In the genomic region with DNA sequence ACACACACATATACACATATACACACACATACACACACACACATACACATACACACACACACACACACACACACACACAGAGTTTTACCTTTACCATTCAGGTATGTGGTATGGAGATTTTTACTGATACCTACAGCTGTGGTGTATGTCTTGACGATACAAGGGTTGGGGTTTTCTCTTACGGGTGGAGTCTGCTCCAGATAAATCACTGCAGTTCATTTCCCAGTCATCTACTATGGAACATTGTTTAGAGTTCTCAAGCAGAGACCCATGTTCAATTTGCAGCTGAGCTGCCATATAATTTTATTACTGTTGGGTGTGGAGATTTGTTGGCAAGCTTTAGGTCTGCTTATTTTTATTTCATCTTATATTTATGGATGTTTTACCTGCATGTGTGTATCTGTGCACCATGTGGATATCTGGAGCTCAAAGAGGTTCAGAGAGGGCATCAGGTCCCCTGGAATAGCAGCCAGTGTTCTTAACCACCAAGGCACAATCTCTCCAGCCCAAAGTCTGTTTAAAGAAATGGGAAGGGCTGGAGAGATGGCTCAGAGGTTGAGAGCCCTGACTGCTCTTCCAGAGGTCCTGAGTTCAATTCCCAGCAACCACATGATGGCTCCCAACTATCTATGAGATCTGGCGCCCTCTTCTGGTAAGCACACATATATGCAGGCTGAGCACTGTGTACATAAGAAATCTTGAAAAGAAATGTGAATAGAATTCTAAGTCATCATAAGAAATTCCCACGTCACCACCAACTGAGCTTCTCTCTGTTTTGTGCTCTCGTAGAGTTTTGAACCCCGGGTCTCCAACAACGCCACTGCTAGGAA, we compare ENCODE assay signal across 17 mouse cellular contexts. TPM values are rescaled to one million over a fixed set of nuclear protein-coding genes. Genes with fewer than 3 reads are reported as not detected.
DNase-seq lines count a peak whose midpoint lies in the region; ATAC-seq and TF ChIP-seq lines count a peak whose summit lies in the region.
"Had no signal": no experiment of that assay in that cellular context is flagged by ENCODE, and none has a peak within 500 bp of the region (broad histone marks: within the 10 kb centered on the region; RNA-seq: fewer than 3 reads in every experiment).

No protein-coding gene starts in this region.

- ATAC-seq in intestine, embryonic 15.5 days: peak; percentile 74
- ATAC-seq in hindbrain, embryonic 13.5 days (ENCODE audit: low FRiP score): no peak
- no peak for ATAC-seq in heart, embryonic 12.5 days (ENCODE audit: insufficient number of reproducible peaks, low FRiP score)
- ATAC-seq: forebrain, embryonic 13.5 days had no signal

- no peak overlapping the region for H3K27ac ChIP-seq in layer of hippocampus, adult 2 months
- no peak overlapping the region for H3K27ac ChIP-seq in intestine, embryonic 15.5 days
- H3K27ac ChIP-seq in hindbrain, embryonic 13.5 days: no peak overlapping the region
- H3K27ac ChIP-seq in heart, embryonic 12.5 days (ENCODE audit: poor library complexity, severe bottlenecking): no peak overlapping the region
- H3K27ac ChIP-seq: embryonic facial prominence, embryonic 15.5 days; forebrain, embryonic 13.5 days; stomach, embryonic 15.5 days had no signal

- no peaks in the 10 kb centered on the region for H3K4me1 ChIP-seq in intestine, embryonic 15.5 days (replicated peaks)
- H3K4me1 ChIP-seq in hindbrain, embryonic 13.5 days (replicated peaks): no peaks in the 10 kb centered on the region
- H3K4me1 ChIP-seq in heart, embryonic 12.5 days (replicated peaks): no peaks in the 10 kb centered on the region
- H3K4me1 ChIP-seq: embryonic facial prominence, embryonic 15.5 days; forebrain, embryonic 13.5 days; stomach, embryonic 15.5 days had no signal

- H3K9me3 ChIP-seq in intestine, embryonic 15.5 days: no peaks in the 10 kb centered on the region
- H3K9me3 ChIP-seq in hindbrain, embryonic 13.5 days: no peaks in the 10 kb centered on the region
- H3K9me3 ChIP-seq in heart, embryonic 12.5 days (replicated peaks): no peaks in the 10 kb centered on the region
- H3K9me3 ChIP-seq: embryonic facial prominence, embryonic 15.5 days; forebrain, embryonic 13.5 days; stomach, embryonic 15.5 days had no signal

- H3K36me3 ChIP-seq in intestine, embryonic 15.5 days: no peaks in the 10 kb centered on the region
- H3K36me3 ChIP-seq in hindbrain, embryonic 13.5 days: no peaks in the 10 kb centered on the region
- no peaks in the 10 kb centered on the region for H3K36me3 ChIP-seq in heart, embryonic 12.5 days
- H3K36me3 ChIP-seq: embryonic facial prominence, embryonic 15.5 days; stomach, embryonic 15.5 days had no signal

- H3K4me2 ChIP-seq in intestine, embryonic 15.5 days (replicated peaks): no peak overlapping the region
- no peak overlapping the region for H3K4me2 ChIP-seq in hindbrain, embryonic 13.5 days
- H3K4me2 ChIP-seq in heart, embryonic 12.5 days: no peak overlapping the region
- H3K4me2 ChIP-seq: embryonic facial prominence, embryonic 15.5 days; forebrain, embryonic 13.5 days; stomach, embryonic 15.5 days had no signal

- peak; percentile 66 for TF ChIP-seq CTCF in layer of hippocampus, adult 2 months (conservative IDR thresholded peaks at IDR 0.05)

- WGBS in intestine, embryonic 15.5 days: 71% methylated on average over 7 of the region's 7 CpGs
- 77% methylated on average over 7 of the region's 7 CpGs for WGBS in hindbrain, embryonic 13.5 days
- WGBS in heart, embryonic 12.5 days: 69% methylated on average over 7 of the region's 7 CpGs

- H3K27me3 ChIP-seq in intestine, embryonic 15.5 days (replicated peaks): no peaks in the 10 kb centered on the region
- H3K27me3 ChIP-seq in hindbrain, embryonic 13.5 days: no peaks in the 10 kb centered on the region
- no peaks in the 10 kb centered on the region for H3K27me3 ChIP-seq in heart, embryonic 12.5 days (replicated peaks)
- H3K27me3 ChIP-seq: embryonic facial prominence, embryonic 15.5 days; forebrain, embryonic 13.5 days; stomach, embryonic 15.5 days had no signal

- no peak overlapping the region for H3K4me3 ChIP-seq in layer of hippocampus, adult 2 months
- H3K4me3 ChIP-seq in intestine, embryonic 15.5 days (replicated peaks): no peak overlapping the region
- no peak overlapping the region for H3K4me3 ChIP-seq in hindbrain, embryonic 13.5 days
- H3K4me3 ChIP-seq in heart, embryonic 12.5 days: no peak overlapping the region
- H3K4me3 ChIP-seq: embryonic facial prominence, embryonic 15.5 days; forebrain, embryonic 13.5 days; stomach, embryonic 15.5 days had no signal

- H3K9ac ChIP-seq in intestine, embryonic 15.5 days: no peak overlapping the region
- H3K9ac ChIP-seq in hindbrain, embryonic 13.5 days: no peak overlapping the region
- no peak overlapping the region for H3K9ac ChIP-seq in heart, embryonic 12.5 days
- H3K9ac ChIP-seq: embryonic facial prominence, embryonic 15.5 days; forebrain, embryonic 13.5 days; stomach, embryonic 15.5 days had no signal

- DNase-seq in layer of hippocampus, adult 2 months (ENCODE audit: low spot score in 2 of 2): no peak
- DNase-seq in layer of hippocampus, adult 8-10 months (ENCODE audit: low spot score in 2 of 2): no peak
- DNase-seq in A20 (ENCODE audit: low read depth, low spot score) (peak; percentile 41), ES-CJ7 (ENCODE audit: low read depth, low spot score) (peak; percentile 63)
- DNase-seq in adrenal gland, adult 2 months: no peak
- DNase-seq: adrenal gland, adult 8-10 months; gastrocnemius, postnatal 25 days; kidney, adult 11 months; left cerebral cortex, postnatal 4 days; lung, adult 2 months; right cerebral cortex, postnatal 25 days had no signal

RNA-seq across cellular contexts. Expression of gene Mtus2, which starts 28.2 kb away (rescaled TPM):
- 10 to 100 TPM; 32.5 to 36.0 TPM for total RNA-seq in layer of hippocampus, adult 2 months (2021)
- 10 to 100 TPM; 27.7 to 34.9 (median 33.8) TPM for total RNA-seq in layer of hippocampus, adult 8-10 months (2022)
- 21.9 and 26.0 TPM in 2 replicates for polyA plus RNA-seq in intestine, embryonic 15.5 days (2015; fragmentation: Nextera tagmentation; extraction: Ambion mirVana)
- 45.8 and 48.6 TPM in 2 replicates for polyA plus RNA-seq in hindbrain, embryonic 13.5 days (2015; fragmentation: Nextera tagmentation; extraction: Ambion mirVana)
- polyA plus RNA-seq in heart, embryonic 12.5 days (2016; fragmentation: Nextera tagmentation; extraction: Ambion mirVana): 103 and 104 TPM in 2 replicates
- 1 to 10 TPM; 2.7 to 3.6 TPM for total RNA-seq in adrenal gland, adult 2 months (2021)
- polyA plus RNA-seq in adrenal gland, adult 2 months (2012; rRNA removed): 5.9 and 7.7 TPM in 2 replicates

RNA-seq across cellular contexts. Expression of gene Slc46a3, which starts 34.3 kb away (rescaled TPM):
- 1 to 10 TPM; 7.7 to 8.0 TPM for total RNA-seq in layer of hippocampus, adult 2 months (2021)
- 10 to 100 TPM in 1 of 4 experiments, 1 to 10 TPM in 3; 7.9 to 11.4 (median 9.6) TPM for total RNA-seq in layer of hippocampus, adult 8-10 months (2022)
- polyA plus RNA-seq in intestine, embryonic 15.5 days (2015; fragmentation: Nextera tagmentation; extraction: Ambion mirVana): 7.6 and 11.7 TPM in 2 replicates
- polyA plus RNA-seq in hindbrain, embryonic 13.5 days (2015; fragmentation: Nextera tagmentation; extraction: Ambion mirVana): 4.2 and 4.5 TPM in 2 replicates
- polyA plus RNA-seq in heart, embryonic 12.5 days (2016; fragmentation: Nextera tagmentation; extraction: Ambion mirVana): 2.7 and 2.8 TPM in 2 replicates
- total RNA-seq in adrenal gland, adult 2 months (2021): 10 to 100 TPM; 17.1 to 19.8 TPM
- polyA plus RNA-seq in adrenal gland, adult 2 months (2012; rRNA removed): 49.2 and 55.1 TPM in 2 replicates

Comparison
In these comparisons a context has a peak if more than half of its experiments do, and no peak if none do; other contexts are left out.
1. DNase-seq: peak in A20 (single experiment) and ES-CJ7 (single experiment); none in layer of hippocampus, adult 2 months (0 of 2), layer of hippocampus, adult 8-10 months (0 of 2) and adrenal gland, adult 2 months (single experiment).